26 mouse cellular contexts compared by ENCODE assay signal in the genomic region with DNA sequence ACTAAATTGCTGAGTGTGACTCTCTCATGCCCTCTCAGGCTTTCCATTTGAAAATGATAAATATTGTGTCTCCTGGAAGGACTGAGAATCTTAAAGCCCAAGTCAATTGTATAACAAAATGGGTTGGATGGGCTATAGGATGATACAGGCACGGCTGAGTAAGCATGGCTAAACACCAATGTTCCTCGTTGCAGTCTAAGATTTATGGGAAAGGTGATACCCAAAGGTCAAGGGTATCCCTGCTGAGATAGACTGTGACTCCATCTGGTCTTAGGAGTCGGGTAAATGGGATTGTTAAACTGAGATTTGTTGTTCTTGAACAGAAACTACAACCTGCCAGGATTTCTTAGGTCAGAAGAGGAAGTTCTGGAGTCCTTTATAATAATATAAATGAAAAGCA.
DNase-seq lines count a peak whose midpoint lies in the region; ATAC-seq lines count a peak whose summit lies in the region.
"Had no signal": no experiment of that assay in that cellular context is flagged by ENCODE, and none has a peak within 500 bp of the region (broad histone marks: within the 10 kb centered on the region; RNA-seq: fewer than 3 reads in every experiment).

No protein-coding gene starts in this region.

- no peak overlapping the region for H3K27ac ChIP-seq in kidney, embryonic 15.5 days
- H3K27ac ChIP-seq: embryonic facial prominence, embryonic 13.5 days; embryonic facial prominence, embryonic 15.5 days; forebrain, embryonic 10.5 days; forebrain, embryonic 12.5 days had no signal

- WGBS in kidney, embryonic 15.5 days: 20% methylated on average over 3 of the region's 3 CpGs

- peak; percentile 96 for ATAC-seq in kidney, embryonic 15.5 days (replicated peaks; ENCODE audit: low FRiP score)
- ATAC-seq: activated CD4-positive, CD25-positive, alpha-beta regulatory T cell, adult 4 months; CD4-positive, CD25-positive, alpha-beta regulatory T cell, adult 4 months; forebrain, embryonic 14.5 days; forebrain, embryonic 16.5 days had no signal

- H3K4me2 ChIP-seq in kidney, embryonic 15.5 days: no peak overlapping the region
- H3K4me2 ChIP-seq: embryonic facial prominence, embryonic 13.5 days; embryonic facial prominence, embryonic 15.5 days; forebrain, embryonic 12.5 days had no signal

- no peak overlapping the region for H3K4me3 ChIP-seq in kidney, embryonic 15.5 days (replicated peaks)
- H3K4me3 ChIP-seq: embryonic facial prominence, embryonic 13.5 days; embryonic facial prominence, embryonic 15.5 days; erythroblast, embryonic 14.5 days; forebrain, embryonic 10.5 days; forebrain, embryonic 12.5 days had no signal

- no peaks in the 10 kb centered on the region for H3K9me3 ChIP-seq in kidney, embryonic 15.5 days (replicated peaks)
- H3K9me3 ChIP-seq: embryonic facial prominence, embryonic 13.5 days; embryonic facial prominence, embryonic 15.5 days; forebrain, embryonic 10.5 days; forebrain, embryonic 12.5 days; G1E had no signal

- H3K9ac ChIP-seq in kidney, embryonic 15.5 days: no peak overlapping the region
- H3K9ac ChIP-seq: embryonic facial prominence, embryonic 13.5 days; embryonic facial prominence, embryonic 15.5 days; forebrain, embryonic 12.5 days had no signal

- no peaks in the 10 kb centered on the region for H3K4me1 ChIP-seq in kidney, embryonic 15.5 days
- H3K4me1 ChIP-seq: embryonic facial prominence, embryonic 13.5 days; embryonic facial prominence, embryonic 15.5 days; forebrain, embryonic 10.5 days; forebrain, embryonic 12.5 days had no signal

- H3K36me3 ChIP-seq in kidney, embryonic 15.5 days: no peaks in the 10 kb centered on the region
- H3K36me3 ChIP-seq: embryonic facial prominence, embryonic 13.5 days; embryonic facial prominence, embryonic 15.5 days; forebrain, embryonic 10.5 days; forebrain, embryonic 12.5 days; G1E had no signal

- DNase-seq in adrenal gland, adult (ENCODE audit: inconsistent age in 2 of 2, low spot score in 1 of 2): peak; percentile 3 to 36
- DNase-seq in adrenal gland, postnatal 36 days: no peak
- peak; percentile 10 for DNase-seq in embryo, embryonic 10.5 days (ENCODE audit: low spot score)
- DNase-seq in embryo, embryonic 11 days: no peak
- DNase-seq in kidney, postnatal 25 days: no peak
- peak; percentile 40 for DNase-seq in mesoderm, embryonic 11.5 days (ENCODE audit: low read depth, low spot score)
- DNase-seq in layer of hippocampus, postnatal 25 days (ENCODE audit: extremely low spot score in 1 of 2, low spot score in 1 of 2): no peak
- DNase-seq: B cell, adult 2 months; cerebellum, adult 11-12 months; cerebellum, adult 2 months; cerebellum, adult 9-10 months; cerebellum, postnatal 10 days; cerebellum, postnatal 25 days had no signal

- no peaks in the 10 kb centered on the region for H3K27me3 ChIP-seq in kidney, embryonic 15.5 days
- H3K27me3 ChIP-seq: CH12.LX; embryonic facial prominence, embryonic 13.5 days; embryonic facial prominence, embryonic 15.5 days; forebrain, embryonic 12.5 days; Patski had no signal

Comparison
In these comparisons a context has a peak if more than half of its experiments do, and no peak if none do; other contexts are left out.
1. DNase-seq: peak in adrenal gland, adult (2 of 2), embryo, embryonic 10.5 days (single experiment) and mesoderm, embryonic 11.5 days (single experiment); none in adrenal gland, postnatal 36 days (0 of 2), embryo, embryonic 11 days (single experiment), kidney, postnatal 25 days (0 of 2) and layer of hippocampus, postnatal 25 days (0 of 2).